Mouse (Mus musculus): ENCODE data around the gene Vps26b.

Vps26b gene

GRCm38 (mm10) chr9:26993900-26994299 lies 36.0 kb downstream of the Vps26b start:
- no peak for DNase-seq

GRCm38 (mm10) chr9:26993118-26993517 lies 36.7 kb downstream of the Vps26b start:
- DNase-seq: no peak

- no peak for DNase-seq
Measured at GRCm38 (mm10) chr9:26990181-26990580, 39.7 kb downstream of the Vps26b start.

- no peak for DNase-seq
Measured at GRCm38 (mm10) chr9:26985668-26986277, 44.1 kb downstream of the Vps26b start.

GRCm38 (mm10) chr9:26985090-26985613 lies 44.7 kb downstream of the Vps26b start:
- no peak for DNase-seq

GRCm38 (mm10) chr9:26978776-26979175 lies 51.1 kb downstream of the Vps26b start:
- no peak for DNase-seq

GRCm38 (mm10) chr9:26977754-26978153 lies 52.1 kb downstream of the Vps26b start:
- no peak for DNase-seq

Data from cerebellum, postnatal 36 days (tissue).